Mouse (Mus musculus) erythroblast, embryonic 14.5 days (primary cell): Measurements from ENCODE around the gene Wbp1.

Source experiments
- GATA1 ChIP-seq: IDR thresholded peaks from 2 replicates; pipeline ENCODE4 v1.6.1; 2012; ENCODE audit warnings: low read length, inconsistent platforms, mixed read lengths
- TAL1 ChIP-seq: IDR thresholded peaks from 3 replicates; pipeline ENCODE4 v1.6.1; 2012; ENCODE audit warnings: low read length, inconsistent platforms, mixed read lengths

DNA sequence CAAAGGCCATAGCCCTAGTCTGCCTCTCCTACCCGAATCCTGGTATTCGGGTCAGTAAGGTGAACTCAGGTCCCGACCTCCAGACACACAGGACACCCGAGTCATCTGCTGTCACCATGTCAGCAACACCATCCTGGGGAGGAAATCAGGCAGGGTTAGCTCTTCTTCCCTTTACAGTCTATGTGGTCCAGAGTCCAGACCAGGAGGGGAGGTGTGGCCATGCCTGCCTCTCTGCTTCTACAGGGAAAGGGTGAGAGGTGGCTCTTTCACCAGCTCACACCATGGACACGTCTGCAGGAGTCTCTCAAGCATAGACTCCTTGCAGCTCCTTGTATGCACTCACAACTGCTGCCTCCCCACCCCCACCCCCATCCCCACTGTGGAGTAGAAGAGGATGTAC, 32.1 kb upstream of the Wbp1 start:
- TF ChIP-seq GATA1 (no peak), TAL1 (no peak)
